Mouse (Mus musculus) megakaryocyte-erythroid progenitor cell, adult 5-6 weeks (primary cell): ENCODE measurements at regions not wholly inside any gene's neighbourhood (a gene's known extent, or its start where the extent isn't known, plus 50 kb on each side); places are given as distances from the start of the nearest gene placed in this dataset.
"Not testable (repeated sequence)": the region's sequence is repeated elsewhere in the genome, so short reads cannot be mapped to it uniquely, and the experiment has no call there.

Experiments used
- ATAC-seq: replicated peaks from 2 replicates; pipeline ENCODE4 v1.8.0; 2016; ENCODE audit warnings: mild to moderate bottlenecking, inconsistent platforms; ENCODE audit not compliant: severe bottlenecking, poor library complexity, low FRiP score, low TSS enrichment

DNA sequence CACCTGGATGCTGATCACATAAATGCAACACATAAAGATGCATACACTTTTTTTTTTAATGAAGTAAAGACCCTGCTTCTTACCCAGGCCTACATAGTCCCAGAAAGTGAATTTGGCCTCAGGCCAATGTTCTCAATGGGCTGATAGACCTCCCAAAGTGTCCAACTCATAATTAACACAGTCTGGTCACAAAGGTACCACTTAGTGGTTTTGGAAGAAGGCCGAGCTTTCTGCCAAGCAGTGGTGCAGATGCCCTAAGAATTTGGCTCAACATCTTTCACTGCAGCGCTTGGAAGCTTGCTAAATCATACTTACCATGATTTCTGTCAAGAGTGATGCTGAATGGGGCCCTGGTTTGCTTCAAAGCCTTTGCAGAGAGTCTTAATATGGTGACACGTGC lies 706.4 kb upstream of the Rag2 start:
- ATAC-seq, result no peak

GRCm38 (mm10) chr2:100919537-100920212 lies 704.8 kb upstream of the Rag2 start:
- ATAC-seq, result no peak

GRCm38 (mm10) chr2:100948632-100949031 lies 675.9 kb upstream of the Rag2 start:
- ATAC-seq, result not testable (repeated sequence)

DNA sequence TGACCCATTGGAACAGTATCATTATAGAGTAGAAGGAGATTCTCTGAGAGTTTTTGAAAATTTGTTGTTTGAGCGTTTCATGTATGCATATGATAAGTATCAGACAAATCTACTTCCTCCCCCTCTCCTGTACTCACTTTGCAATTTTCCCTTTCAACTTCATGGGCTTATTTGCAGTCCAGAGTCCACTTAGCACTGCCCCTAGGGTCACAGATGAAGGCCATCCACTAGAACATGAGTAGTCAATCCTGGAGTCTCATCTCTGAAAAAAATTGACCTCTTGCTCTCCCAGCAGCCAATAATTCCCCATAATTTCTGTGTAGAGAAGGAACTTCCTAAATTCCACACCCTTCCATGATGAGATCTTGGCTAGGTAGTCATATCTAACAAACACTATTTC lies 665.1 kb upstream of the Rag2 start:
- no peak for ATAC-seq

GRCm38 (mm10) chr2:100964584-100964983 lies 659.9 kb upstream of the Rag2 start:
- no peak for ATAC-seq

DNA sequence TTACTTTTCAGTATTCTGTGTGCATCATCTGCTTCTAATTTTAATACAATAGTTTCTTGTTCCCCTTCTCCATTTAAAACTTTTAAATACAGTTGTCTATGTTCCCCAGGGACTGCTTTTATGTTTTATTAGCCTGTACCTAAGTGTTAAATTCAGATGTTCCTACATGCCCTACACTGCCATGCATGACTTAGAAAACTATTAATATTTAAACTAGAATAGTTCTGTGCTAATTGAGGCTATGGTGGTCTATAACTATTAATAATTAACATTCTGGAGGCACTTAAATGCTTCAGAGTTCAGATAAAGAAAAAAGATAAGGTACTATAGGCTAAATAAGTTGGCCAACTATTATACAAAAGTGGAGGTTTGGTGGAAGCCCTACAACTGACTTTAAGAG lies 647.3 kb upstream of the Rag2 start:
- ATAC-seq, result no peak

DNA sequence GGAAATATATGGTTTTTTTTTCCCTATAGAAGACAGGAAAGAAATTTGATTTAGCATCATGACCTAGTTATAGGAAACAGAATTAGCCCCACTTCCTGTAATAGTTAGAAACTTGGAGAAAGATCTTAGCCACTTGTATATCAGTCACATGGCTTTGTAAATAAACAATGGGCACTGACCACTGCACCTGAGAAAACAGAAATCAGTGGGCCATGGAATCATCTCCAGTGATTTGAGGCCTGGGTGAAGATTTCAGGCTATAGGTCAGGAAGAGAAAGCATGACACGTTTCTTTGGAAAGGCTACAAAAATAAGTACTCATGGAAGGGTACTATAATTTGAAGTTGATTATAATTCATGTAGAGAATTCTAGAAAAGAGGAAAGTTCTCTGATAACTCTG lies 642.2 kb upstream of the Rag2 start:
- ATAC-seq, result no peak

- no peak for ATAC-seq
Observed at GRCm38 (mm10) chr2:101015353-101015752, 609.2 kb upstream of the Rag2 start.

DNA sequence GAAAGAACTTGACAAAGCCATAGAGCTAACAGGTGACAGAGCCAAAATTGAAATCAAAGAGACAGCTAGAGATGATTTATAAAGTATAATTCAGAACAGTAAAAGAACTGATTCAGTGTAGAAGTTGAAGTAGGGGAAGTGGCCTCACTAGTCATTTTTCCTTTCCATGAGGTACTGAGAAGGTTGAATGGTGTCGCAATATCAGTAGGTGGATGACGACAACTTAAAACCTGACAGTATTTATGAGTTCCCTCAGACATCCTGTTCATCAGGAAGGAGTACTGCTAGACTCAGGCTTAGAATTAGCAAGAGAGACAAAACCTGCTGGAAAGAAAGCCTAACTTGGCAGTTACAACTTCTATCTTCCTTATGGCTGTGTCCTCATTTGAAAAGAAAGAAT lies 605.1 kb upstream of the Rag2 start:
- no peak for ATAC-seq

DNA sequence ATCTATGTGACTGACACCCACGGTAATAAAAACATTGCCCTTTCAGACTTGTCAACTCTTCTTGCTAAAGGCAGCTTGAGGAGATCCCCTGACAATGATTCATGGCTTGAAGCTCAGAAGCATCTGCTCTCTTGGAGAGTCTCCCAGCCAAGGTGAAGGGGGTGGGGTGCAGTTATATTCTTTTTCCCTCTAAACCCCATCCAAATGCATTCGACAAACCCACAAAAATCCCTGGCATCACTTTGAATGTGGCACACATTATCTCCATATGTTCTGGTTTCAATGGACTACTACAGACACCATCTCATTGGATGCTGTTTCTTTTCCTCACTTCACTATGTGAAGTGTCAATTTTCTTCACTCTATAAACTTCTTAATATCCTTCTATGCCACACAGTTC lies 603.0 kb upstream of the Rag2 start:
- no peak for ATAC-seq

DNA sequence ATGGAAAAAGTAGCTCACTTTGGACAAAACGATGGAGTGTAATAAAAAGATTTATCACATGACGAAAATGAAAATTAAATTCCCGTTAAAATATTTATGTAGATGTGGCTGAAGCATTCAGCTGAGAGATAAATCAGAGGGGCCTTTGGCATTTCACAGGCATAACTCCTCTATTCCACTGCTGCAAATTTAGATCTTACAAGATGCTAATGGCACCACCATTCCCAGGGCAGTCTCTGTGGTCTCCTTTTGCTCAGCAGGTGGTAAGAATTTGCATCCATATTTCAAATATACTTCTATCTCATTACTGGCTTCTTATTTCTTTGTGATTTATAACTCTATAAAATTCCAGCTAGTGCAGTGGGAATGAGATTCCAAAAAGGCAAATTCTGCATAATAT lies 581.5 kb upstream of the Rag2 start:
- no peak for ATAC-seq

GRCm38 (mm10) chr2:101062939-101063338 lies 561.6 kb upstream of the Rag2 start:
- ATAC-seq, result no peak

- ATAC-seq, result no peak
Observed at GRCm38 (mm10) chr2:101074990-101075389, 549.5 kb upstream of the Rag2 start.

GRCm38 (mm10) chr2:101080231-101080630 lies 544.3 kb upstream of the Rag2 start:
- no peak for ATAC-seq

GRCm38 (mm10) chr2:101083813-101084212 lies 540.7 kb upstream of the Rag2 start:
- no peak for ATAC-seq

GRCm38 (mm10) chr2:101084648-101085047 lies 539.9 kb upstream of the Rag2 start:
- no peak for ATAC-seq

DNA sequence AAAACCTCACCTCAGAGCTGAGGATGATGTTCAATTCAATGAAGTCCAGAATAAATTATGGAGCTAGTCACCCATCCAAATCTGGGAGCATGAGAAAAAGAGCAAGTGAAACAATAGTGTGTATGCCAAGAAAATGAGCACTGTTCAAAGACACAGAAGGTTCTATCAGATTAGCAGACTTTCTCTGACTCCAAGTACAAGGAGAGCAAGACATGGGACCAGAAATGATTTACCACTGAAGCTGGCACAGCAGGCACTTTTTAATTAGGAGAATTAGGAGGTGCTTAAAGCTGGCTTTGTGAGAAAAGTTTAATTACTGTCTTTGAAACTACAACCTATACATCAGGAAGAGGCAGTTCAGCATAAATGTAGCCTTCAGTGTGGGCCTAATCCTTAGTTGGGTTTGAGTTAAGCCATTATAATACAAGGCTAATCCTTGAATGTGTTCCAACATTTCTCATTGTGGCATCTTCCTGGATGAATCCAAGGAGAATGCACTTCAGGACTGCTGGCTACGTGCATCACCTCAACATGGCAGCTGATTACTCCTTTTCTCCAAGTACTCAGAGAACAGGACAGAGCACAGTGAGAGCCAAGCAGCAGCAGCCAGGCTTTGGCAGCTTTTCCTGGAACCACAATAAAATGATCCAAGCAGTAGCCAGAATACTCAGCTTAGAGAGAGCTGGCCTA lies 517.2 kb upstream of the Rag2 start:
- no peak for ATAC-seq

GRCm38 (mm10) chr2:101136867-101137266 lies 487.7 kb upstream of the Rag2 start:
- no peak for ATAC-seq

GRCm38 (mm10) chr2:101139931-101140330 lies 484.6 kb upstream of the Rag2 start:
- no peak for ATAC-seq

DNA sequence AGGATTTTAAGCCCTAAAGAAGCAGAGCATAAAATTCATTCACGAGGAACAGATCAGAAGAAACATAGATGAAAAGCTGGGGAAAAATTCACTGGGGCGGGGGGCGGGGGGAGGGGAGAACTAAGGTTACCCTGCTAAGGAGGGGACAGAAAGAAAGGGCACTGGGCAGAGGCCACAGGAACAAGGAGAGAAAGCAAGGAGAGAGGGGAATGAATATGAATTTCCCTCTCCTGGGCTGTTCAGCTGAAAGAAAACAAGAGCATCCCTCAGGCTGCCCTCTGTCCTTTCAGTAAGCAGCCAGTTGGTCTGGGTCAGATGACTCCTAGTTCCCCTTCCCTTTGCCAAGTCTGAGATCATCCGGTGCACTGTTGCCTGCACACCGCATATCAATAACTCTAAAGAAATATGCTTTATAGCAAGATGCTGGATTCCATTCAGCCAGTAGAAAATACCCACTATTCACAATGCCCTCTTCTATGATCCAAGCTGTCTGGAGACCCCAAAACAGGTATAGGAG lies 467.7 kb upstream of the Rag2 start:
- ATAC-seq, result no peak

DNA sequence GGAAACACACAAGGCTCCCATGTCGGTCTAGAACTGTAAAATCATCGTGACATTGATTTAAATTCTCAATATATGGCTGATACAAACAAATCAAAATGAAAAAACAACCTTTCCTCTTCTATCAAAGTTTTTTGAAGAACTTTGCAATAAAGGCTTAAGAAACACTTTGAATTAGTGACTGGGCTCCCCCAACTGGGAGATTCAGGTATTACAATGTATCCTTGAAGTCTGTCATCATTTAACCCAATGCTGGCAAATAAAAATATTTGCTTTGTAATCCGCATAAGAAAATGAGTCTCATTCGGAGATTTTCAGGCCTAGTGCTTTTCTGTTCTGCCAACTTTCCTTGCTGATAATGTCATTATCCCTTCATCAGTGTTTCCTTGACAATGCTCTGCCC lies 465.2 kb upstream of the Rag2 start:
- no peak for ATAC-seq
